Mouse (Mus musculus): ENCODE measurements around the gene Sh3rf1.
"Not testable (repeated sequence)": the region's sequence is repeated elsewhere in the genome, so short reads cannot be mapped to it uniquely, and the experiment has no call there.

The Sh3rf1 gene

GRCm38 (mm10) chr8:61384536-61384935, 160.9 kb downstream of the Sh3rf1 start:
- DNase-seq: peak; percentile 19

- no peak for DNase-seq
Observed at GRCm38 (mm10) chr8:61385502-61386191, 162.0 kb downstream of the Sh3rf1 start.

GRCm38 (mm10) chr8:61386645-61387044, 163.0 kb downstream of the Sh3rf1 start:
- DNase-seq: peak; percentile 77

GRCm38 (mm10) chr8:61387501-61387963, 163.9 kb downstream of the Sh3rf1 start:
- DNase-seq: peak; percentile 93

GRCm38 (mm10) chr8:61388341-61388740, 164.7 kb downstream of the Sh3rf1 start:
- peak; percentile 38 for DNase-seq

GRCm38 (mm10) chr8:61390307-61391057, 166.8 kb downstream of the Sh3rf1 start:
- peak; percentile 80 for DNase-seq

GRCm38 (mm10) chr8:61391058-61391434, 167.4 kb downstream of the Sh3rf1 start:
- DNase-seq: no peak

- no peak for DNase-seq
Observed at GRCm38 (mm10) chr8:61397139-61397538, 173.5 kb downstream of the Sh3rf1 start.

- DNase-seq: no peak
Observed at GRCm38 (mm10) chr8:61397755-61398154, 174.1 kb downstream of the Sh3rf1 start.

- no peak for DNase-seq
Observed at GRCm38 (mm10) chr8:61402861-61403260, 179.2 kb downstream of the Sh3rf1 start.

- DNase-seq: peak; percentile 90
Observed at GRCm38 (mm10) chr8:61403266-61404177, 179.8 kb downstream of the Sh3rf1 start.

- peak; percentile 66 for DNase-seq
Observed at GRCm38 (mm10) chr8:61404178-61404560, 180.5 kb downstream of the Sh3rf1 start.

GRCm38 (mm10) chr8:61409081-61409480, 185.4 kb downstream of the Sh3rf1 start:
- DNase-seq: no peak

GRCm38 (mm10) chr8:61409712-61410111, 186.0 kb downstream of the Sh3rf1 start:
- not testable (repeated sequence) for DNase-seq

- DNase-seq: no peak
Observed at GRCm38 (mm10) chr8:61419521-61419920, 195.8 kb downstream of the Sh3rf1 start.

GRCm38 (mm10) chr8:61420166-61420565, 196.5 kb downstream of the Sh3rf1 start:
- peak; percentile 32 for DNase-seq

- DNase-seq: no peak
Observed at GRCm38 (mm10) chr8:61421606-61422005, 197.9 kb downstream of the Sh3rf1 start.

- no peak for DNase-seq
Observed at GRCm38 (mm10) chr8:61425125-61425524, 201.5 kb downstream of the Sh3rf1 start.

GRCm38 (mm10) chr8:61426072-61426471, 202.4 kb downstream of the Sh3rf1 start:
- DNase-seq: no peak

- DNase-seq: no peak
Observed at GRCm38 (mm10) chr8:61426671-61427070, 203.0 kb downstream of the Sh3rf1 start.

GRCm38 (mm10) chr8:61427916-61428681, 204.4 kb downstream of the Sh3rf1 start:
- DNase-seq: no peak

GRCm38 (mm10) chr8:61428821-61429482, 205.3 kb downstream of the Sh3rf1 start:
- no peak for DNase-seq

Data from retina, postnatal 1 day (tissue).